Mouse (Mus musculus): ENCODE measurements around the gene Gm11492.

The Gm11492 gene

GRCm38 (mm10) chr11:87578963-87579601, 12.6 kb downstream of the Gm11492 start:
- DNase-seq (ENCODE audit: low read depth): no peak

DNA sequence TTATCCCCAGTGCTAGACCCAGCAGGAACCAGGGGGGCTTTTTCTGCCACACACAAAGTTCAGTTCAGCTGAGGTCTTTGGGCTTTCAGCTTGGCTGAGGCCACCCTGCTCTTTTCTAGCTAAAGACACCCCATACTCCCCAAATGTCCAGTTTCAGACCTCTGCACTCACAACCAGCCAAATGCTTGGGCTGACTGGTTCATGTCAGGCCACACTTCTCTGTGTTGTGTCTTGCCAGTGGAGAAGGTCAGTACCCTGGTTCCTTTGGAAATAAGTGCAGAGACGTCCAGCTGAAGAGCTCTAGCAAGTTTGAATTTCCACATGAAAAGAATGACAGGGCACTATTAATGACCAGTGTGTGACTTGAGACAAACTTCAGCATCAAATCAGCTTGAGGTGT, 13.3 kb downstream of the Gm11492 start:
- DNase-seq (ENCODE audit: low read depth): no peak

GRCm38 (mm10) chr11:87580543-87581085, 14.2 kb downstream of the Gm11492 start:
- DNase-seq (ENCODE audit: low read depth): no peak

DNA sequence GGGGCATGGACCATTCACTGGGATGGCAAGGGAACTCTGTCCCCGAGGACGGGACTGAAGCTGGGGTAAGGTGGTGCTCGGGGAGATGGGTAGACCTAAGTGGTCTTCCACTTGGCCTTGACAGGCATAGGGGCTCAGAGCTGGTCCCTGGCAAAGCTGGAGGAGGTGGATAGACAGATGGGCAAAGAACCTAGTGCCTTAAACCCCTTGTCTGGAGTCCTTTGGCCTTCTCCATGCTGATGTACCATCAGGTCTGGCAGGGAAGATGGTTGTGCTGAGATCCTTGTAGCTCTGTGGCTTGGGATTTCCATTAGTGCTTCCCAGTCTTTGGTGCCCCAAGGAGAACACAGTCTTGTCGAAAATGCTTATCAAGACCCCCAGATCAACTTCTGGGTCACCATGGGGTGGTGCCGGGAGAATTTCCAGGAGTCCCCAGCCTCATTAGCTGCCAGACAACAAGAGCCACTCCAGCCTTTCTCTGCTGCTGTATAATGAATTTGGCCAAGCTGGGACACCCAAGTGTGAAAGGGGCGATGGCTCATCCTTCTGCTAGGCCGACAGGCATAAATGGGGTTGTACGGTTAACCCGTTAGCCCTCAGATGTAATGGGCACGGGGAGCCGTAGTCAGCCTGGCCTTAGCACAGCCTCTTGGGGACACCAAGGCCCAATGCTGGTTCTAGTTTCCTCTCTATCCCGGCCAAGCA, 14.9 kb downstream of the Gm11492 start:
- no peak for DNase-seq (ENCODE audit: low read depth)

GRCm38 (mm10) chr11:87581933-87582710, 15.7 kb downstream of the Gm11492 start:
- DNase-seq (ENCODE audit: low read depth): no peak

GRCm38 (mm10) chr11:87583291-87584034, 17.0 kb downstream of the Gm11492 start:
- no peak for DNase-seq (ENCODE audit: low read depth)

DNA sequence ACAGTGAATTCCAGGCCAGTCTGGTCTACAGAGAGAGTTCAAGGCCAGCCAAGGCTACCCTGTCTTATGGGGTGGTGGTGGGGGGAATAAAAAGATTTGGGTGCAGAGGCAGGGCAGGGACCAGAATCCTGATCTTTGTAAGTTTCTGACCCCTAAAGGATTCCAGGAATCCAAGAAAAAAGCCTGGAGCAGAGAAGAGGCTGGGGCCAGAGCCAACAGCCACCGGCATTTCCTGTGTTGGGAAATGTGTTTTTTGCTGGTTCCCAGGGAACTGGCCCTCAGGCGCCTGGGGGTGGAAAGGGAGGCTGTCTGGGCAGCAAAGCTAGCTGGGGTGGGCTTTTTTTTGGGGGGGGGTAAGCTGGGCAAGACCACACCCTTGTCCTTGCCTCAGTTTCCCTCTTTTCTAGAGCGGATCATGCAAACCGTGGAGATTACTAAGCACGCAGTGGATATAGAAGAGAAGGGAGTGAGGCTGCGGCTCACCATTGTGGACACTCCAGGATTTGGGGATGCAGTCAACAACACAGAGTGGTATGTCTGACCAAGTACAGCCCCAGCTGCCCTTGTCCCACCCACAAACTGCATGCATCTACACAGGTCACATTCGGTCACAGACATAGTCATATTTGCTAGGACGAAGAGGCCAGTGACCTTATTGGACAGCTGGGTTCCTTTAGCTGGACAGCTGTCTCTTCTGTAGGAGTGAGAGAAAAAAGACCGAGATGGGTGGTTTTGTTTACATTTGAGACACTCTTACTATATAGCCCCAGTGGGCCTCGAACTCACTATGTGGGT, 18.5 kb downstream of the Gm11492 start:
- DNase-seq (ENCODE audit: low read depth): no peak

GRCm38 (mm10) chr11:87587211-87587874, 20.9 kb downstream of the Gm11492 start:
- no peak for DNase-seq (ENCODE audit: low read depth)

- no peak for DNase-seq (ENCODE audit: low read depth)
These were observed 23.2 kb downstream of the Gm11492 start for GRCm38 (mm10) chr11:87589605-87590004.

GRCm38 (mm10) chr11:87590841-87591525, 24.5 kb downstream of the Gm11492 start:
- no peak for DNase-seq (ENCODE audit: low read depth)

GRCm38 (mm10) chr11:87591526-87592353, 25.3 kb downstream of the Gm11492 start, which contains the start of gene Mtmr4:
Gene Mtmr4, plus strand, starts transcription at chr11:87592162.
- DNase-seq (ENCODE audit: low read depth): peak; percentile 95

DNA sequence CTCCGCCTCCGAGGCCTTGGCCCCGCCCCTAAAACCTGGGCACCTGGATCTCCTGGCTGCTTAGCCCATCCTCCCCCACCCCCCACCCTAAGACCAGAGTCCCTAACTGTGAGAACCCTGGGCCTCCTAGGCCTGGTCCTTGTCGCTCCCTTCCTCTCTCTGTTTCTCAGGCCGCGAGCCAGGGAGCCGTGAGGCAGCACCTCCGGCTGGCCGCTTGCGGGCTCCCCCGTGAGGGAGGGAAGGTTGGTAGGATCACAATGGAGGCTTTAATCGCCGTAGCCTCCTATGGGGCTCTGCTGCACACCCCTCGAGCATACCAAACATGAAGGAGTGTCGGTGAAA, 25.9 kb downstream of the Gm11492 start:
- no peak for DNase-seq (ENCODE audit: low read depth)

- no peak for DNase-seq (ENCODE audit: low read depth)
These were observed 26.5 kb downstream of the Gm11492 start for GRCm38 (mm10) chr11:87592713-87593598.

GRCm38 (mm10) chr11:87595327-87595841, 28.9 kb downstream of the Gm11492 start:
- DNase-seq (ENCODE audit: low read depth): peak; percentile 69

GRCm38 (mm10) chr11:87595976-87596375, 29.5 kb downstream of the Gm11492 start:
- DNase-seq (ENCODE audit: low read depth): no peak

- DNase-seq (ENCODE audit: low read depth): no peak
These were observed 30.0 kb downstream of the Gm11492 start for GRCm38 (mm10) chr11:87596492-87596891.

DNA sequence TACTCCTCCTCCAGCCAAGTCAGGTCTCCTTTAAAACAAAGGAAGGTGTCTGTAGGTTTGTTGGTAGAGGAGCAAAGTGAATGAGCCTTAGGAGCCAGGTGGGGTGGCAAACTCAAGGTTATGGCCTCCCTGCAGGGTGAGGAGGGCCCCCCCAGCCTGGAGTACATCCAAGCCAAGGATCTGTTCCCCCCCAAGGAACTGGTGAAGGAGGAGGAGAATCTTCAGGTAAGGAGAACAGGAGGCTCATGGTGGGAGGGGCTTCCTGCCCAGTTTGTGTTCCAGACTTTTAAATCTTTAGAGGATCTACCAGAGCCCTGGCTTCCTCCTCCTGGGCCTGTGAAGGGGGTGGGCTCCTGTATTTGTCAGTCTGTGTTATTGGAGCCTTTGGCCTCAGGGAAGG, 30.6 kb downstream of the Gm11492 start:
- DNase-seq (ENCODE audit: low read depth): no peak

Measured in c-Kit-positive CD71-negative TER-119-negative erythroid progenitor cells, embryonic 14.5 days (primary cell).